Mouse (Mus musculus) embryonic fibroblast, embryonic 13.5 days (primary cell): ENCODE results near the gene Cenpo.

Experiments
- CTCF ChIP-seq: IDR thresholded peaks from 2 replicates; pipeline ENCODE4 v1.5.1; 2011; ENCODE audit warnings: mild to moderate bottlenecking, control low read depth, low read length, moderate library complexity, borderline replicate concordance; ENCODE audit not compliant: insufficient read depth
- POLR2A ChIP-seq: IDR thresholded peaks from 2 replicates; pipeline ENCODE4 v1.6.1; 2011; ENCODE audit warnings: low read depth, mild to moderate bottlenecking, control low read depth, low read length, moderate library complexity

GRCm38 (mm10) chr12:4208405-4209133 lies 25.5 kb downstream of the Cenpo start:
- 0 out of 2 replicates have a peak, but pooled peaks have one; percentile 0 for TF ChIP-seq CTCF
- TF ChIP-seq POLR2A, result no peak
